Mouse (Mus musculus): Measurements from ENCODE around the gene Bche.

DNA sequence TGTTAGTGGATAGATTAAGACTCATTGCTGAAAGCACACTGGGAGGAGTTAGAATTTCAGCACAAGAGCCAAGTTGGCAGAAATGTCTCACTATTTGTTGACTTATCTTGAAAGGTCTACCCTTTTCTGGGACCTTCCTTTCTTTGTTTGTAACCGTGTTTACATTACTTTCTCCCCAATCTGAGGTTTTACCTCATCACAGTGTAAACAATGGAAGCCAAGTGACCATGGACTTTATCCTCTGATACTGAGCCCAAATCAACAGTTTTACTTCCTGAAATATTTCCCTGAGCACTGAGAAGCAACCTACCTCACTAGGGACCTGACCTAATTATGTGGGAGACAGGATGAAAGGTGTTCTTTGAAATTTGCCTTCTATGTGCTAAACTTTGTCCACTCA is 34.9 kb downstream of the Bche start:
- TF ChIP-seq CTCF (IDR thresholded peaks at IDR 0.05; ENCODE audit: control insufficient read depth, insufficient read depth, insufficient replicate concordance, low read depth, low read length), result no peak
- no peak for TF ChIP-seq POLR2A (IDR thresholded peaks at IDR 0.05; ENCODE audit: control insufficient read depth, low read depth, low read length)

All from testis, adult 2 months (tissue).